Mouse (Mus musculus) olfactory bulb, adult 2 months (tissue): ENCODE data around the gene Prkcz. TPM values are rescaled to one million over a fixed set of nuclear protein-coding genes. Genes with fewer than 3 reads are reported as not detected.

Experiments used
- H3K27ac ChIP-seq: fragments of 200-500 bp; 2 replicates; pipeline ENCODE4 v1.5.1; 2012; ENCODE audit warnings: low read depth, low read length; ENCODE audit not compliant: insufficient read depth
- H3K4me1 ChIP-seq: fragments of 200-500 bp; 2 replicates; pipeline ENCODE4 v1.6.1; 2012; ENCODE audit warnings: low read length; ENCODE audit not compliant: control insufficient read depth, insufficient read depth
- H3K4me3 ChIP-seq: fragments of 200-500 bp; 2 replicates; pipeline ENCODE4 v1.5.1; 2012; ENCODE audit warnings: mild to moderate bottlenecking, low read depth, low read length, moderate library complexity; ENCODE audit not compliant: insufficient read depth
- CTCF ChIP-seq: fragments of 200-500 bp; IDR thresholded peaks from 2 replicates; pipeline ENCODE4 v1.5.1; 2012; ENCODE audit warnings: low read depth, mild to moderate bottlenecking, low read length, moderate library complexity; ENCODE audit not compliant: insufficient read depth
- POLR2A ChIP-seq: fragments of 200-500 bp; IDR thresholded peaks from 2 replicates; pipeline ENCODE4 v1.6.1; 2012; ENCODE audit warnings: mild to moderate bottlenecking, low read depth, low read length, moderate library complexity; ENCODE audit not compliant: insufficient read depth
- WGBS: fragments of 180-500 bp; shearing (Covaris S2); methylation state at CpG from one replicate; pipeline ENCODE4 v1.1.7; 2018; 5-methylcytosine and 5-hydroxymethylcytosine counted together
- polyA plus RNA-seq: library from polyadenylated mRNA; stranded (reverse); fragments of >200 nt; gene quantifications from 2 replicates; pipeline ENCODE4 v1.2.4, GENCODE M21; 2012; ENCODE audit warnings: low replicate concordance; ENCODE audit not compliant: missing spikeins, insufficient read depth, insufficient read length

Prkcz gene
- not detected in 2 replicates for polyA plus RNA-seq

DNA sequence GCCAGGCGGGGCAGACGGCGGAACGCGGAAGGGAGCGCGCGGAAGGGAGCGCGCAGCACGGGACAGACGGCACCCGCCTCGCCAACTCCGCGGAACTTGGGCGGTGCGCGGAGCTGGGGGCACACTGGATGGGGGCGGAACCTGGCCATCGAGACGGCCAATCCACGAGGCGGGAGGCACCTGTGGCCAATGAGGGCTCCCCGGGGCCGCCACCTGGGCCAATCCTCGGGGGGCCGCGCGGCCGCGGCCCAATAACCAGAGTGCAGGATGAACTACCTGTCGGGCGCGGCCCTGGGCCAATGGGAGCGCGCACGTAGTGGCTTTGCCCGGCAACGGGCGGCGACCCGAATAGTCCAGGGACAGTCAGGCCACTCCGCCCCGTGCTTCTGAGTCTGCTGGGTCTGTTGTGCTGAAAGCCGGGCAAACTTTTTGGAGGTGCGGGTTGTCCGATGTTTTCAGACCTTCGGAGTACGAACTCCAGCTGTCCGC is at the start of gene Prkcz:
Prkcz (minus strand) TSS at position 59 of the 489 bp plus-strand sequence.
- peak within 1 kb of the TSS; percentile 39 for H3K4me3 ChIP-seq
- TF ChIP-seq CTCF = no peak
- TF ChIP-seq POLR2A = no peak
- peaks cover 8% of the 10 kb centered on the region; the same call in 1 of the 2 replicates for H3K4me1 ChIP-seq
- H3K27ac ChIP-seq = no peak within 1 kb of the TSS
- WGBS = 1% methylated on average over 51 of the region's 51 CpGs

DNA sequence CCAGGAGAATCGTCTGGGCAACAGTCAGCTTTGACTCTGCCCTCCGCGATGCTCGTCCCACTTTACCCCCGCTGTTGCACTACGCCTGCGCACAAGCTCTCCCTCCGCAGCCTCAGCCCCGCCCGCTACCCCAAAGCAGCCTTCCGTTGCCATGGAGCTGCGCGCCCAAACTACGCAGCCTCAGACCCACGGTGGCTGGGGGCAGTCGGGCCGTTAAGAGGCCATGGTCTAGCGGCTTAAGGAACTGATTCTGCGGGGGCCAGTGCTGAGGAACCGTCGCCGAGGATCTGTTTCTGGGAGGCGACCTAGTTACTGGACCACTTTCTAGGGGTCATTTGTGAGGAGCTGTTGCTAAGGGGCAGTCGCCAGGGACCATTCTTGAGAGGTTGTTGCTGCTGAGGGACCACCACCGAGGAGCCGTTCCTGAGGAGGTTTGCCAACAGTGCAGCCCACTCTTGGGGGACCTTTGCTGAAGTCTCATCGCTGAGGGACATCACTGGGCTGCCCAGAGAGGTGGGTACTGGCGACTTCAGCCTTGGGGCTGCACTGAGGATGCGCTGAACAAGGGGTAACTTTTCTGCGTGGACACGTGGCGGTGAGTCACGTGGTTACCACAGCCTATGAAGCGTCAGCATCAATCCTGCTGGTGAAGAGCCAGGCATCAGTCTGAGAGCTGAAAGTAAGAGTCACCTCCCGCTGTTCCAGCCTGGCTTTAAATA is 48.1 kb upstream of the Prkcz start, which contains the start of gene Cfap74:
Cfap74 (plus strand) TSS at position 133 of the 719 bp plus-strand sequence.
- TF ChIP-seq CTCF (no peak), POLR2A (peak; percentile 66; the same call in 1 of the 2 replicates)
- Histone ChIP-seq H3K4me1 (peaks cover 8% of the 10 kb centered on the region), H3K4me3 (peak within 1 kb of the TSS; percentile 77), H3K27ac (peak within 1 kb of the TSS; percentile 68)
- under 1% methylated on average over 35 of the region's 35 CpGs for WGBS

DNA sequence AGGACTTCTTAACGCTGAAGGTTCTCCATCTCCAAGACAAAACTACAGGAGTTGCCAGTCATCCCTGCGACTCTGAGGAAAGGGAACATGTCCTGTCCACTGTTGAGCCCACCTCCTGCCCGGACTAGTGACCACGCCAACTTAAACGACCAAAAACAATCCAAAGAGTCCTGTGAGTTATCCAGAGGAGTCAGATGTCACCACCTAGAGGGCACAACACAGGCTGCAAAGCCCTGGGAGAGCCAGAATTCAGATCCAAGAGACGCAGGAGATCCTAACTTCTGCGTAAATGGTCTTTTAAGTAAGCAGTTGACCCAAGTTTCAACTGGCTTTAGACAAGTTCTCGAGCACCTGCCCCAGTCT is 47.5 kb upstream of the Prkcz start:
- Histone ChIP-seq H3K4me1 (peaks cover 8% of the 10 kb centered on the region), H3K27ac (0 out of 2 replicates have a peak overlapping the region, but pooled peaks have one; percentile 57), H3K4me3 (peak overlapping the region; percentile 77)
- WGBS = 1% methylated on average over 8 of the region's 8 CpGs
- TF ChIP-seq POLR2A = no peak
- 0 out of 2 replicates have a peak, but pooled peaks have one; percentile 24 for TF ChIP-seq CTCF

DNA sequence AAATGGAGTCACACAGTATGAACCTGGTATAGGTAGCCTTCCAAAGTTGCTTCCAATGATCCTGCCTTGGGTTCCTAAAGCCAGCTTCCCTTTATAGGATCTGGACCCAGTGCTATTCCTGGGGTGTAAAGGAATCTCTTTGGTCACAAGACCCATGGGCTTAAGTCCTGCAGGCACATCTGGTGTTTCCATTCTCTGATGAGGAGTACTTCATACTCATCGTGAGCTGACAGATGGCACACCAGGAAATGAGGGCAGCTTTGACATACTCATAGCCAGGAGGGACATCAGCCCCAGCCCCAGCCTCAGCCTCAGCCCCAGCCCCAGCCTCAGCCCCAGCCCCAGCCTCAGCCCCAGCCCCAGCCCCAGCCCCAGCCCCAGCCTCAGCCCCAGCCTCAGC is 41.3 kb upstream of the Prkcz start:
- no peak for TF ChIP-seq CTCF
- TF ChIP-seq POLR2A = no peak
- 81% methylated on average over 1 of the region's 1 CpGs for WGBS
- H3K27ac ChIP-seq = no peak overlapping the region

DNA sequence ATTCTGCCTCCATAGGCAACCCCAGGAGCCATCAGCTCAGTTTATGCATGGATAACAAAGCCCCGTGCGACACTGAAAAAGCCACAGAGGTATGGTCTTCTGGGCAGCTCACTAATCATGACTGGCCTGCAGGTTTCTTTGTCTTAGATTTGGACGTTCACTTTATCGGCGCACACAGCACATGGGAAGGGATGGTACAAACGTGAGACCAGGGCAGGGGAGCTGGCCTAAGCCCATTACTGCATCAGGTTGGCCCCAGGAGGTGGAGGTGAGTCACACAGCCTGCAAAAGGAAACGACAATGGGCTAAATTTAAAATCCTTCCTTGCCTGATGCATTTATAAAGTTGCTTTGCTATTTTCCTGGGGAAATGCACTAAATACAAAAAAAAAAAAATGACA is 40.0 kb upstream of the Prkcz start:
- 60% methylated on average over 7 of the region's 7 CpGs for WGBS
- TF ChIP-seq POLR2A = no peak
- no peak for TF ChIP-seq CTCF
- Histone ChIP-seq H3K27ac (no peak overlapping the region), H3K4me1 (peaks cover 7% of the 10 kb centered on the region), H3K4me3 (no peak overlapping the region)

More for the DNA sequence above, 41.3 kb upstream of the Prkcz start:
- H3K4me3 ChIP-seq = no peak overlapping the region
- H3K4me1 ChIP-seq = peaks cover 7% of the 10 kb centered on the region

DNA sequence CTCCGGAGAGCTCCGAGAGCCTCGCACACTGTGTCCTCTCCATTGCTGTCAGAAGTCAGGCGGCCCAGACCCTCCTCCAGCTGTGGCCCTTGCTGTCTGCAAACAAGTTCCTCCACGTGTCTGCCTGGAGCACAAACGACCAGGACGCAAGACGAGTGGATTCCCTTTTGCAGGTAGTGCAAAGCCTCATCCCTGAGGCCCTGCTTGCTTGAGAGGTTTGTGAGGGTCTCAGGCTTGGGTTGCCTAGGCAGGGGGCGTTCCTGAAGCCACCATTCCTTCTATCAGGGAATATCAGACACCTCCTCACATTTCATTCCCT is 37.0 kb upstream of the Prkcz start:
- 0 out of 2 replicates have a peak, but pooled peaks have one; percentile 13 for TF ChIP-seq POLR2A
- no peak for TF ChIP-seq CTCF
- Histone ChIP-seq H3K27ac (no peak overlapping the region), H3K4me1 (peaks cover 15% of the 10 kb centered on the region), H3K4me3 (peak overlapping the region; percentile 68)
- WGBS = 8% methylated on average over 9 of the region's 9 CpGs

DNA sequence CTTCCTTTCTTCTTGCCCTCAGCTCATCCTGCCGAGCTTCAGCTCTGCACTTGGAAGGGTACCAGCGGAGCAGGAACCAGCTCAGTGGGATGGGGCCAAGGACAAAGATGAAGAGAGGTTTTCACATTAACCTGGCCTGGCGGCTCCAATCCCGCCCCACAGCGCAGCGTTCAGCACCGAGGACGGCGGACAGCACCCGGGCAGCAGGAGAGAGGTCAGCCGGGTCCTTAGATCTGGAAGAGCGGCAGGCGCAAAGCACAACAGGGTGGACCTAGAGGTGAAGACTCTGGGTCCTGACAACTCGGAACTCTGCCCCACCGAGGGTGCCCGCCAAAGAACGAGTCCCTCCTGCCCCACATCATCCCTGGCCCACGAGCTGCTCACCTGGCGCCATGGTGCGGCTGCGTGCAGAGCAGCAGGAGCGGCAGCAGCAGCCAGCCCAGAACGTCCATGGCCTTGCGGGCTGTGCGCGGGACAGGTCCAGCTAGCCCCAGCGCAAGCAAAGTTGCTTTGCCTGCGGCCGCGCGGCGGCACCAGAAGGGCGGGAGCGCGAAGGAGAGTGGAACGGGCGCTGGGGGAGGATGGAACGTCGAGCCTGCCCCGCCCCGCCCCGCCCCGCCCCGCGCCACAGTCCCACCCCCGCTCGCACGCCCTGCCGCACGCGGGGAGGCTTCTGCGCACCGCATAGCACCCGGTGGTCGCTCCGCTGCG is 36.5 kb upstream of the Prkcz start, which contains the start of gene Gabrd:
Gabrd (minus strand) TSS at position 602 of the 711 bp plus-strand sequence.
- Histone ChIP-seq H3K4me1 (peaks cover 15% of the 10 kb centered on the region), H3K27ac (peak within 1 kb of the TSS; percentile 26; the same call in 1 of the 2 replicates), H3K4me3 (peak within 1 kb of the TSS; percentile 68)
- WGBS = 2% methylated on average over 57 of the region's 57 CpGs
- peak; percentile 41; the same call in 1 of the 2 replicates for TF ChIP-seq POLR2A
- TF ChIP-seq CTCF = no peak

DNA sequence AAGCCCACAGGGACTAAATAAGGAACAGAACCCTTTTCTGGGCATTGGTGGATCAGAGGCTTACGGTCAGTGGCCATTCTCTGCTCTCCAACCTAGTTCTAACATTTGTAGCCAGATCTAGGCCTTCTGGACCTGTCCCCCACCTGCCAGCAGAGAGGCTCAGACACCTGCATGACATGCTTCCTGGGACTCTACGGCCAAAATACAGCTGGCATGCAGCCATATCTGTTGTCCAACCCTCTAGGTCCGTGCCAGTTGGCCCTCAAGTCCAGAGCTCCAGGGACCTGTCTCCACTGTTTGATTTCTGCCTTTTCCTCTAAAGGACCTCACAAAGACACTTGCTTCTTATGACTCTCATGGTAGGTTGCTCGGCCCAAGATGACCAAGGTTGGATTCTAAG is 35.6 kb upstream of the Prkcz start:
- no peak for TF ChIP-seq POLR2A
- no peak for TF ChIP-seq CTCF
- Histone ChIP-seq H3K27ac (0 out of 2 replicates have a peak overlapping the region, but pooled peaks have one; percentile 29), H3K4me1 (peaks cover 15% of the 10 kb centered on the region), H3K4me3 (peak overlapping the region; percentile 68)
- whole genome bisulfite sequencing = 73% methylated on average over 4 of the region's 4 CpGs
